Mouse (Mus musculus) olfactory bulb, adult 2 months (tissue): Measurements from ENCODE around the gene 4921504E06Rik. TPM values are rescaled to one million over a fixed set of nuclear protein-coding genes. Genes with fewer than 3 reads are reported as not detected.

ENCODE experiments used
- H3K27ac ChIP-seq: fragments of 200-500 bp; 2 replicates; pipeline ENCODE4 v1.5.1; 2012; ENCODE audit warnings: low read depth, low read length; ENCODE audit not compliant: insufficient read depth
- H3K4me1 ChIP-seq: fragments of 200-500 bp; 2 replicates; pipeline ENCODE4 v1.6.1; 2012; ENCODE audit warnings: low read length; ENCODE audit not compliant: control insufficient read depth, insufficient read depth
- H3K4me3 ChIP-seq: fragments of 200-500 bp; 2 replicates; pipeline ENCODE4 v1.5.1; 2012; ENCODE audit warnings: mild to moderate bottlenecking, low read depth, low read length, moderate library complexity; ENCODE audit not compliant: insufficient read depth
- CTCF ChIP-seq: fragments of 200-500 bp; IDR thresholded peaks from 2 replicates; pipeline ENCODE4 v1.5.1; 2012; ENCODE audit warnings: low read depth, mild to moderate bottlenecking, low read length, moderate library complexity; ENCODE audit not compliant: insufficient read depth
- POLR2A ChIP-seq: fragments of 200-500 bp; IDR thresholded peaks from 2 replicates; pipeline ENCODE4 v1.6.1; 2012; ENCODE audit warnings: mild to moderate bottlenecking, low read depth, low read length, moderate library complexity; ENCODE audit not compliant: insufficient read depth
- WGBS: fragments of 180-500 bp; shearing (Covaris S2); methylation state at CpG from one replicate; pipeline ENCODE4 v1.1.7; 2018; 5-methylcytosine and 5-hydroxymethylcytosine counted together
- polyA plus RNA-seq: library from polyadenylated mRNA; stranded (reverse); fragments of >200 nt; gene quantifications from 2 replicates; pipeline ENCODE4 v1.2.4, GENCODE M21; 2012; ENCODE audit warnings: low replicate concordance; ENCODE audit not compliant: missing spikeins, insufficient read depth, insufficient read length

The 4921504E06Rik gene
- polyA plus RNA-seq, 1 experiment = not detected

DNA sequence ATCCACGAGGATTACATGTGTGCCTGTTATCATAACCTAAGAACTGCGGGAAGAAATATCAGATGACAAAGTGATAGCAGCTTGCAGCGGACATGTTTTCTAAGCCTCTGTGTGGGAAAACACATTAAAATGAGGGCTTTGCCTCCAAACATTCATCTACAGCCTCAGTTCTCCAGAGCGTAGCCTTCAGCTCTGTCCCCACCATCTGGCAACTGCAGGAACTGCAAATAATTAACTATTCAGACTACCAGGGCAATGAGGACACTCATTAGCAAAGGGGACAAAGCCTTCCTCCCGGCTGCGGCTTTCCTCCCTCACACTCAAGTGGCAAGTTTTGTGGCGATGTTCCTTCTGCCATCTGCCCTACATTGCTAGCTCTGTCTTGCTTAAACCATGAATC is 33.9 kb downstream of the 4921504E06Rik start:
- WGBS = under 1% methylated on average over 7 of the region's 7 CpGs
- 0 out of 2 replicates have a peak, but pooled peaks have one; percentile 23 for TF ChIP-seq CTCF
- TF ChIP-seq POLR2A = no peak
- no peaks in the 10 kb centered on the region for H3K4me1 ChIP-seq

GRCm38 (mm10) chr2:19517952-19518351 is 35.8 kb downstream of the 4921504E06Rik start:
- H3K4me1 ChIP-seq = no peaks in the 10 kb centered on the region

More for the DNA sequence above, 33.9 kb downstream of the 4921504E06Rik start:
- Histone ChIP-seq H3K27ac (no peak overlapping the region), H3K4me3 (no peak overlapping the region)

DNA sequence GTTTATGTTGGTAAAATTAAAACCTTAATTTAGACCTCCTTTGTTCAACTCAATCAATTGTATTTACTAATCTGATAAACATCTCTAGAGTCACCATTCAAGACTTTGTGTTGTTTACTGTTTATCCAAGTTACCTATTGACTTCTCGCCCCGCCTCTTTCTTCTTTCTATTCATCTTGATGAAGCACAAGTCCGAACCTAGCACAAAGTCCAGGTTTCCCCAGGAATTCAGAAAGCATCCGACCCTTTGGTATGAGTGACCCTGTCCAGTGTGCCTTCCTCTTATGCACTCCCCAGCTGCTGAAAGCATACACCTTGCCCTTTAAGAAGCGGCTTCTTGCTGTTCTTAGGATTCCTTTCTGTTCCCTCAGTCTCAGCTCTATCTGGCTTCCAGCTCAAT is 41.3 kb downstream of the 4921504E06Rik start:
- TF ChIP-seq CTCF = no peak
- TF ChIP-seq POLR2A = no peak
- Histone ChIP-seq H3K4me3 (no peak overlapping the region), H3K4me1 (peaks cover 2% of the 10 kb centered on the region; the same call in 1 of the 2 replicates), H3K27ac (no peak overlapping the region)
- 78% methylated on average over 5 of the region's 5 CpGs for WGBS

More at GRCm38 (mm10) chr2:19517952-19518351, 35.8 kb downstream of the 4921504E06Rik start:
- TF ChIP-seq CTCF (no peak), POLR2A (no peak)
- 58% methylated on average over 13 of the region's 13 CpGs for WGBS
- Histone ChIP-seq H3K27ac (no peak overlapping the region), H3K4me3 (no peak overlapping the region)

- Histone ChIP-seq H3K4me1 (peaks cover 2% of the 10 kb centered on the region; the same call in 1 of the 2 replicates), H3K27ac (no peak overlapping the region), H3K4me3 (no peak overlapping the region)
- WGBS = 30% methylated on average over 5 of the region's 5 CpGs
- TF ChIP-seq CTCF = no peak
- no peak for TF ChIP-seq POLR2A
These were observed 42.7 kb downstream of the 4921504E06Rik start for GRCm38 (mm10) chr2:19511032-19511431.

DNA sequence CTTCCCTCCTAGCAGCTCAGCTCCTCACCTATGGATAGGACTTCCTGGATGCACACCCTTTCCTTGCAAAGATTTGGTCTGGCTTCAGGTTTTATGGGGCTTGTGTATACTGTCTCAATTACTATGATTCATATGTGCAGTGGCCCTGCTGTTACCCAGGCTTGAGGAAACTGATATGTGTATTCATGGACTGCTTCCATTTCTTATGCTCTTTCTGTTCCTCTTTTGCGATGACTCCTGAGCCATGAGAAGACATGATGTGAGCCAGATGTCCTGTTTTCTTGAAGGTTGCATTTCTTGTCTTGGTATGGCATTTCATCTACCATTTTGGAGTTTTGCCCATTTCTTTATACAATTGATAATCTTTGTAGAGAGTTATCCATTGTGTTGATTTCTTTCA is 48.0 kb downstream of the 4921504E06Rik start:
- H3K27ac ChIP-seq = no peak overlapping the region
- TF ChIP-seq CTCF (no peak), POLR2A (no peak)
- no peak overlapping the region for H3K4me3 ChIP-seq
- 92% methylated on average over 1 of the region's 1 CpGs for WGBS
- H3K4me1 ChIP-seq = no peaks in the 10 kb centered on the region

DNA sequence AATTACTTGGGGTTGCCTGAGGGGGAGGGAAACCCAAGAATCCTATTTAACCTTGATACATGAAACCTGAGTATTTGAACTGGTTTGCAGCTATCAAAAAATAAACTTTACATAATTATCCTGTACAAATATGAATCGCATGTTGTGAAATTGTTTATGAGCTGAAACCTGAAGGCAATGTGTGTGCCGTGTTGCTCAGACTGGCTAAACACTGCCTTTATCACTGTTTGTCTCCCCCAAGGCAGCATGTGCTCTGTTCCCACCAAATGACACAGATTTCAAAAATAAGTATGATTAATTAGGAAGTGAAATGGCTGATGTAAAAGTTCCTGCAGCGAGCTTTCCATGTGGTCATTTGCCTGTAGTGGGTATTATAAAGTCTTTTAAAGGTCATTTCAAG is 63.5 kb downstream of the 4921504E06Rik start:
- no peaks in the 10 kb centered on the region for H3K4me1 ChIP-seq
- TF ChIP-seq CTCF (no peak), POLR2A (no peak)
- no peak overlapping the region for H3K27ac ChIP-seq
- WGBS = 91% methylated on average over 3 of the region's 3 CpGs
- H3K4me3 ChIP-seq = no peak overlapping the region

DNA sequence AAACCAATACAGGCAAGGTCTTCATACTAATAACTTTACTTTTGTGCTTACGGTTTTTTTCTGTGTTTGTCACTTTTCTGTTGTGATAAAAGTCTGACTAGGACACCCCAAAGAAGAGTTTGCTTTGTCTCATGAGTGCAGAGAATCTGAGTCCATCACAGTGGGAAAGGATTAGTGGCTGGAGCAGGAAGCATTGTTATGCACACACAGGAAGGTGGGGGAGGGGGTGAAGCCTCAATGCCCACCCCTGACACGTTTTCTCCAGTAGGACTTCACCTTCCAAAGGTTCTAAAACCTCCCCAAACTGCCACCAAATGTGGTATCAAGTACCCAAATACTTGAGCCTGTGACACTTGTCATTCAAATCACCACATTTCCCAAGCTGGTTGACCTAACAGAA is 91.8 kb downstream of the 4921504E06Rik start:
- TF ChIP-seq CTCF (no peak), POLR2A (no peak)
- no peaks in the 10 kb centered on the region for H3K4me1 ChIP-seq
- no peak overlapping the region for H3K4me3 ChIP-seq
- 42% methylated on average over 2 of the region's 2 CpGs for WGBS
- no peak overlapping the region for H3K27ac ChIP-seq

GRCm38 (mm10) chr2:19458785-19459184 is 94.9 kb downstream of the 4921504E06Rik start:
- 50% methylated on average over 2 of the region's 2 CpGs for WGBS
- TF ChIP-seq POLR2A (no peak), CTCF (no peak)
- Histone ChIP-seq H3K27ac (no peak overlapping the region), H3K4me3 (no peak overlapping the region), H3K4me1 (no peaks in the 10 kb centered on the region)

- H3K4me1 ChIP-seq = no peaks in the 10 kb centered on the region
- H3K4me3 ChIP-seq = no peak overlapping the region
- WGBS = 4% methylated on average over 10 of the region's 10 CpGs
- TF ChIP-seq CTCF (no peak), POLR2A (no peak)
- no peak overlapping the region for H3K27ac ChIP-seq
These were observed 97.7 kb downstream of the 4921504E06Rik start for GRCm38 (mm10) chr2:19455857-19456482.

- Histone ChIP-seq H3K4me3 (no peak overlapping the region), H3K4me1 (no peaks in the 10 kb centered on the region), H3K27ac (no peak overlapping the region)
- WGBS = 2% methylated on average over 5 of the region's 5 CpGs
- TF ChIP-seq POLR2A = no peak
- no peak for TF ChIP-seq CTCF
These were observed 98.5 kb downstream of the 4921504E06Rik start for GRCm38 (mm10) chr2:19455228-19455627.
